Mouse (Mus musculus): ENCODE data around the gene 4931428L18Rik. TPM values are rescaled to one million over a fixed set of nuclear protein-coding genes. Genes with fewer than 3 reads are reported as not detected.

The 4931428L18Rik gene
- not detected in 2 replicates for polyA plus RNA-seq (2014; fragmentation: Nextera tagmentation; extraction: Ambion mirVana)

GRCm38 (mm10) chr1:31222564-31222963 is at the start of gene 4931428L18Rik, which contains the start of gene Pih1d3:
TSS of gene 4931428L18Rik (minus strand) at chr1:31222684.
TSS of gene Pih1d3 (plus strand) at chr1:31222838.
- Histone ChIP-seq H3K27me3 (ENCODE audit: control insufficient read depth, insufficient read depth, low read length) (no peaks in the 10 kb centered on the region), H3K9ac (replicated peaks; ENCODE audit: low read depth, low read length) (no peak within 1 kb of the TSS), H3K4me1 (ENCODE audit: control insufficient read depth, insufficient read depth, low read length) (no peaks in the 10 kb centered on the region), H3K4me2 (replicated peaks; ENCODE audit: low read depth, low read length) (no peak within 1 kb of the TSS), H3K27ac (ENCODE audit: low read length) (no peak within 1 kb of the TSS), H3K36me3 (ENCODE audit: control insufficient read depth, insufficient read depth, low read length) (no peaks in the 10 kb centered on the region), H3K9me3 (ENCODE audit: control insufficient read depth, low read depth, low read length) (no peaks in the 10 kb centered on the region), H3K4me3 (ENCODE audit: low read depth, low read length) (no peak within 1 kb of the TSS)
- 82% methylated on average over 7 of the region's 7 CpGs for WGBS
- no peak for ATAC-seq (ENCODE audit: insufficient number of reproducible peaks, insufficient read depth, low FRiP score, low read depth)

- 51% methylated on average over 10 of the region's 10 CpGs for WGBS
- Histone ChIP-seq H3K9ac (replicated peaks; ENCODE audit: low read depth, low read length) (no peak overlapping the region), H3K4me1 (ENCODE audit: control insufficient read depth, insufficient read depth, low read length) (no peaks in the 10 kb centered on the region), H3K36me3 (ENCODE audit: control insufficient read depth, insufficient read depth, low read length) (no peaks in the 10 kb centered on the region), H3K27ac (ENCODE audit: low read length) (0 out of 2 replicates have a peak overlapping the region, but pooled peaks have one; percentile 48), H3K27me3 (ENCODE audit: control insufficient read depth, insufficient read depth, low read length) (no peaks in the 10 kb centered on the region), H3K4me3 (ENCODE audit: low read depth, low read length) (no peak overlapping the region), H3K4me2 (replicated peaks; ENCODE audit: low read depth, low read length) (no peak overlapping the region), H3K9me3 (ENCODE audit: control insufficient read depth, low read depth, low read length) (no peaks in the 10 kb centered on the region)
- peak; percentile 49; the same call in 1 of the 2 replicates for ATAC-seq (ENCODE audit: insufficient number of reproducible peaks, insufficient read depth, low FRiP score, low read depth)
Observed at GRCm38 (mm10) chr1:31260218-31260923, 37.9 kb upstream of the 4931428L18Rik start.

GRCm38 (mm10) chr1:31233319-31234036 is 11.0 kb upstream of the 4931428L18Rik start:
- H3K27ac ChIP-seq (ENCODE audit: low read length) = no peak overlapping the region
- ATAC-seq (ENCODE audit: insufficient number of reproducible peaks, insufficient read depth, low FRiP score, low read depth) = no peak
- no peaks in the 10 kb centered on the region for H3K4me1 ChIP-seq (ENCODE audit: control insufficient read depth, insufficient read depth, low read length)
- no peak overlapping the region for H3K4me2 ChIP-seq (replicated peaks; ENCODE audit: low read depth, low read length)
- no peaks in the 10 kb centered on the region for H3K9me3 ChIP-seq (ENCODE audit: control insufficient read depth, low read depth, low read length)
- H3K9ac ChIP-seq (replicated peaks; ENCODE audit: low read depth, low read length) = no peak overlapping the region
- no peak overlapping the region for H3K4me3 ChIP-seq (ENCODE audit: low read depth, low read length)
- H3K27me3 ChIP-seq (ENCODE audit: control insufficient read depth, insufficient read depth, low read length) = no peaks in the 10 kb centered on the region
- H3K36me3 ChIP-seq (ENCODE audit: control insufficient read depth, insufficient read depth, low read length) = no peaks in the 10 kb centered on the region

GRCm38 (mm10) chr1:31220599-31221250 is 1.8 kb downstream of the 4931428L18Rik start:
- no peak overlapping the region for H3K4me2 ChIP-seq (replicated peaks; ENCODE audit: low read depth, low read length)
- ATAC-seq (ENCODE audit: insufficient number of reproducible peaks, insufficient read depth, low FRiP score, low read depth) = no peak
- no peaks in the 10 kb centered on the region for H3K36me3 ChIP-seq (ENCODE audit: control insufficient read depth, insufficient read depth, low read length)
- no peak overlapping the region for H3K9ac ChIP-seq (replicated peaks; ENCODE audit: low read depth, low read length)
- 90% methylated on average over 4 of the region's 4 CpGs for WGBS
- H3K9me3 ChIP-seq (ENCODE audit: control insufficient read depth, low read depth, low read length) = no peaks in the 10 kb centered on the region
- no peak overlapping the region for H3K4me3 ChIP-seq (ENCODE audit: low read depth, low read length)
- no peaks in the 10 kb centered on the region for H3K27me3 ChIP-seq (ENCODE audit: control insufficient read depth, insufficient read depth, low read length)
- no peaks in the 10 kb centered on the region for H3K4me1 ChIP-seq (ENCODE audit: control insufficient read depth, insufficient read depth, low read length)
- no peak overlapping the region for H3K27ac ChIP-seq (ENCODE audit: low read length)

GRCm38 (mm10) chr1:31214831-31215230 is 7.7 kb downstream of the 4931428L18Rik start:
- Histone ChIP-seq H3K36me3 (ENCODE audit: control insufficient read depth, insufficient read depth, low read length) (no peaks in the 10 kb centered on the region), H3K9ac (replicated peaks; ENCODE audit: low read depth, low read length) (no peak overlapping the region), H3K9me3 (ENCODE audit: control insufficient read depth, low read depth, low read length) (no peaks in the 10 kb centered on the region), H3K27me3 (ENCODE audit: control insufficient read depth, insufficient read depth, low read length) (no peaks in the 10 kb centered on the region), H3K27ac (ENCODE audit: low read length) (no peak overlapping the region), H3K4me2 (replicated peaks; ENCODE audit: low read depth, low read length) (no peak overlapping the region), H3K4me3 (ENCODE audit: low read depth, low read length) (no peak overlapping the region), H3K4me1 (ENCODE audit: control insufficient read depth, insufficient read depth, low read length) (no peaks in the 10 kb centered on the region)
- WGBS = 40% methylated on average over 1 of the region's 1 CpGs
- ATAC-seq (ENCODE audit: insufficient number of reproducible peaks, insufficient read depth, low FRiP score, low read depth) = no peak

GRCm38 (mm10) chr1:31210144-31210543 is 12.3 kb downstream of the 4931428L18Rik start:
- Histone ChIP-seq H3K27me3 (ENCODE audit: control insufficient read depth, insufficient read depth, low read length) (no peaks in the 10 kb centered on the region), H3K36me3 (ENCODE audit: control insufficient read depth, insufficient read depth, low read length) (no peaks in the 10 kb centered on the region), H3K9ac (replicated peaks; ENCODE audit: low read depth, low read length) (no peak overlapping the region), H3K4me2 (replicated peaks; ENCODE audit: low read depth, low read length) (no peak overlapping the region), H3K9me3 (ENCODE audit: control insufficient read depth, low read depth, low read length) (no peaks in the 10 kb centered on the region), H3K4me1 (ENCODE audit: control insufficient read depth, insufficient read depth, low read length) (no peaks in the 10 kb centered on the region), H3K27ac (ENCODE audit: low read length) (no peak overlapping the region), H3K4me3 (ENCODE audit: low read depth, low read length) (no peak overlapping the region)
- no peak for ATAC-seq (ENCODE audit: insufficient number of reproducible peaks, insufficient read depth, low FRiP score, low read depth)
- WGBS = 2% methylated on average over 5 of the region's 5 CpGs

- Histone ChIP-seq H3K27ac (ENCODE audit: low read length) (no peak overlapping the region), H3K9me3 (ENCODE audit: control insufficient read depth, low read depth, low read length) (no peaks in the 10 kb centered on the region), H3K4me2 (replicated peaks; ENCODE audit: low read depth, low read length) (no peak overlapping the region), H3K4me1 (ENCODE audit: control insufficient read depth, insufficient read depth, low read length) (no peaks in the 10 kb centered on the region), H3K36me3 (ENCODE audit: control insufficient read depth, insufficient read depth, low read length) (no peaks in the 10 kb centered on the region), H3K9ac (replicated peaks; ENCODE audit: low read depth, low read length) (no peak overlapping the region), H3K4me3 (ENCODE audit: low read depth, low read length) (no peak overlapping the region), H3K27me3 (ENCODE audit: control insufficient read depth, insufficient read depth, low read length) (no peaks in the 10 kb centered on the region)
- ATAC-seq (ENCODE audit: insufficient number of reproducible peaks, insufficient read depth, low FRiP score, low read depth) = no peak
- 83% methylated on average over 3 of the region's 3 CpGs for WGBS
Observed at GRCm38 (mm10) chr1:31205770-31206169, 16.7 kb downstream of the 4931428L18Rik start.

GRCm38 (mm10) chr1:31205346-31205745 is 17.1 kb downstream of the 4931428L18Rik start:
- Histone ChIP-seq H3K27ac (ENCODE audit: low read length) (no peak overlapping the region), H3K4me2 (replicated peaks; ENCODE audit: low read depth, low read length) (no peak overlapping the region), H3K9me3 (ENCODE audit: control insufficient read depth, low read depth, low read length) (no peaks in the 10 kb centered on the region), H3K4me3 (ENCODE audit: low read depth, low read length) (no peak overlapping the region), H3K9ac (replicated peaks; ENCODE audit: low read depth, low read length) (no peak overlapping the region), H3K4me1 (ENCODE audit: control insufficient read depth, insufficient read depth, low read length) (no peaks in the 10 kb centered on the region), H3K36me3 (ENCODE audit: control insufficient read depth, insufficient read depth, low read length) (no peaks in the 10 kb centered on the region), H3K27me3 (ENCODE audit: control insufficient read depth, insufficient read depth, low read length) (no peaks in the 10 kb centered on the region)
- 79% methylated on average over 7 of the region's 7 CpGs for WGBS
- no peak for ATAC-seq (ENCODE audit: insufficient number of reproducible peaks, insufficient read depth, low FRiP score, low read depth)

Measured in stomach, embryonic 14.5 days (tissue).